Mouse (Mus musculus) lung, embryonic 15.5 days (tissue): ENCODE results near the gene Usp20. TPM values are rescaled to one million over a fixed set of nuclear protein-coding genes. Genes with fewer than 3 reads are reported as not detected.

Experiments
- ATAC-seq: fragments of 200-750 bp; cut with Nextera tagmentation; 2 replicates; pipeline ENCODE4 v1.8.0; 2017; ENCODE audit warnings: moderate number of reproducible peaks, borderline replicate concordance; ENCODE audit not compliant: low FRiP score, low TSS enrichment; ENCODE audit errors: extremely low read depth
- H3K27ac ChIP-seq: fragments of 300-500 bp; sonication (generic); 2 replicates; pipeline ENCODE4 v1.5.1; 2015; ENCODE audit warnings: moderate library complexity, mild to moderate bottlenecking, inconsistent platforms
- H3K27me3 ChIP-seq: fragments of 300-500 bp; sonication (generic); 2 replicates; pipeline ENCODE4 v1.6.1; 2015; ENCODE audit warnings: inconsistent platforms
- H3K36me3 ChIP-seq: fragments of 300-500 bp; sonication (generic); 2 replicates; pipeline ENCODE4 v1.6.1; 2015; ENCODE audit warnings: inconsistent platforms
- H3K4me1 ChIP-seq: fragments of 300-500 bp; sonication (generic); 2 replicates; pipeline ENCODE4 v1.6.1; 2015; ENCODE audit warnings: inconsistent platforms
- H3K4me2 ChIP-seq: fragments of 300-500 bp; sonication (generic); 2 replicates; pipeline ENCODE4 v1.6.1; 2015; ENCODE audit warnings: inconsistent platforms, mild to moderate bottlenecking, moderate library complexity
- H3K4me3 ChIP-seq: fragments of 300-500 bp; sonication (generic); 2 replicates; pipeline ENCODE4 v1.5.1; 2015; ENCODE audit warnings: mild to moderate bottlenecking, inconsistent platforms
- H3K9ac ChIP-seq: fragments of 300-500 bp; sonication (generic); 2 replicates; pipeline ENCODE4 v1.6.1; 2015; ENCODE audit warnings: inconsistent platforms
- H3K9me3 ChIP-seq: fragments of 300-500 bp; sonication (generic); 2 replicates; pipeline ENCODE4 v1.6.1; 2016; ENCODE audit warnings: inconsistent platforms
- WGBS: fragments of 180-500 bp; shearing (Covaris S2); methylation state at CpG from one replicate; pipeline ENCODE4 v1.1.7; 2015; 5-methylcytosine and 5-hydroxymethylcytosine counted together
- polyA plus RNA-seq: library from polyadenylated mRNA; unstranded; fragments of >200 nt; fragmentation: Nextera tagmentation; extraction: Ambion mirVana; gene quantifications from 2 replicates; pipeline ENCODE4 v1.2.1, GENCODE M21; 2015

The Usp20 gene
- polyA plus RNA-seq, 1 experiment from 2014 or later, result 16.6 TPM

GRCm38 (mm10) chr2:31052441-31052840 is 70.4 kb downstream of the Usp20 start:
- H3K4me1 ChIP-seq, result no peaks in the 10 kb centered on the region
- 89% methylated on average over 10 of the region's 10 CpGs for WGBS
- no peaks in the 10 kb centered on the region for H3K27me3 ChIP-seq
- no peak overlapping the region for H3K27ac ChIP-seq
- no peaks in the 10 kb centered on the region; the same call in 1 of the 2 replicates for H3K9me3 ChIP-seq
- no peak overlapping the region for H3K9ac ChIP-seq
- H3K36me3 ChIP-seq, result peaks cover 30% of the 10 kb centered on the region; the same call in 1 of the 2 replicates
- ATAC-seq, result no peak
- H3K4me2 ChIP-seq, result no peak overlapping the region
- H3K4me3 ChIP-seq, result no peak overlapping the region

- H3K36me3 ChIP-seq, result peaks cover 35% of the 10 kb centered on the region; the same call in 1 of the 2 replicates
- H3K4me3 ChIP-seq, result no peak overlapping the region
- H3K27me3 ChIP-seq, result no peaks in the 10 kb centered on the region
- no peaks in the 10 kb centered on the region for H3K4me1 ChIP-seq
- H3K9me3 ChIP-seq, result no peaks in the 10 kb centered on the region; the same call in 1 of the 2 replicates
- WGBS, result 87% methylated on average over 13 of the region's 13 CpGs
- H3K4me2 ChIP-seq, result no peak overlapping the region
- H3K9ac ChIP-seq, result no peak overlapping the region
- ATAC-seq, result no peak
- no peak overlapping the region for H3K27ac ChIP-seq
These were observed 71.3 kb downstream of the Usp20 start for GRCm38 (mm10) chr2:31053426-31053825.

GRCm38 (mm10) chr2:31053851-31054340 is 71.8 kb downstream of the Usp20 start:
- Histone ChIP-seq H3K9me3 (no peaks in the 10 kb centered on the region; the same call in 1 of the 2 replicates), H3K4me1 (no peaks in the 10 kb centered on the region), H3K9ac (no peak overlapping the region), H3K4me2 (no peak overlapping the region), H3K4me3 (no peak overlapping the region), H3K27ac (no peak overlapping the region), H3K27me3 (no peaks in the 10 kb centered on the region), H3K36me3 (peaks cover 35% of the 10 kb centered on the region; the same call in 1 of the 2 replicates)
- no peak for ATAC-seq
- WGBS, result 82% methylated on average over 11 of the region's 11 CpGs

GRCm38 (mm10) chr2:31056070-31056469 is 74.0 kb downstream of the Usp20 start:
- H3K36me3 ChIP-seq, result peaks cover 35% of the 10 kb centered on the region; the same call in 1 of the 2 replicates
- H3K4me1 ChIP-seq, result no peaks in the 10 kb centered on the region
- ATAC-seq, result no peak
- H3K9me3 ChIP-seq, result no peaks in the 10 kb centered on the region; the same call in 1 of the 2 replicates
- H3K9ac ChIP-seq, result no peak overlapping the region
- no peak overlapping the region for H3K4me3 ChIP-seq
- no peaks in the 10 kb centered on the region for H3K27me3 ChIP-seq
- H3K27ac ChIP-seq, result no peak overlapping the region
- WGBS, result 100% methylated on average over 3 of the region's 3 CpGs
- H3K4me2 ChIP-seq, result no peak overlapping the region

GRCm38 (mm10) chr2:31057549-31058177 is 75.6 kb downstream of the Usp20 start:
- no peak for ATAC-seq
- Histone ChIP-seq H3K4me3 (no peak overlapping the region), H3K4me1 (no peaks in the 10 kb centered on the region), H3K36me3 (peaks cover 34% of the 10 kb centered on the region; the same call in 1 of the 2 replicates), H3K27ac (no peak overlapping the region), H3K27me3 (no peaks in the 10 kb centered on the region), H3K9me3 (no peaks in the 10 kb centered on the region; the same call in 1 of the 2 replicates), H3K9ac (no peak overlapping the region), H3K4me2 (no peak overlapping the region)
- 67% methylated on average over 6 of the region's 6 CpGs for WGBS

GRCm38 (mm10) chr2:31058443-31058842 is 76.4 kb downstream of the Usp20 start:
- Histone ChIP-seq H3K9ac (no peak overlapping the region), H3K27me3 (no peaks in the 10 kb centered on the region), H3K27ac (no peak overlapping the region), H3K9me3 (no peaks in the 10 kb centered on the region; the same call in 1 of the 2 replicates), H3K36me3 (peaks cover 28% of the 10 kb centered on the region; the same call in 1 of the 2 replicates), H3K4me3 (no peak overlapping the region), H3K4me1 (no peaks in the 10 kb centered on the region), H3K4me2 (no peak overlapping the region)
- no peak for ATAC-seq
- WGBS, result 76% methylated on average over 4 of the region's 4 CpGs

GRCm38 (mm10) chr2:31060271-31060670 is 78.2 kb downstream of the Usp20 start:
- no peak overlapping the region for H3K9ac ChIP-seq
- 84% methylated on average over 1 of the region's 1 CpGs for WGBS
- no peak overlapping the region for H3K27ac ChIP-seq
- H3K9me3 ChIP-seq, result no peaks in the 10 kb centered on the region; the same call in 1 of the 2 replicates
- peaks cover 19% of the 10 kb centered on the region; the same call in 1 of the 2 replicates for H3K36me3 ChIP-seq
- H3K27me3 ChIP-seq, result no peaks in the 10 kb centered on the region
- no peaks in the 10 kb centered on the region for H3K4me1 ChIP-seq
- ATAC-seq, result no peak
- no peak overlapping the region for H3K4me3 ChIP-seq
- no peak overlapping the region for H3K4me2 ChIP-seq

GRCm38 (mm10) chr2:31060787-31061730 is 79.0 kb downstream of the Usp20 start:
- 79% methylated on average over 28 of the region's 28 CpGs for WGBS
- no peaks in the 10 kb centered on the region for H3K4me1 ChIP-seq
- H3K27ac ChIP-seq, result no peak overlapping the region
- no peaks in the 10 kb centered on the region; the same call in 1 of the 2 replicates for H3K9me3 ChIP-seq
- no peak overlapping the region for H3K9ac ChIP-seq
- H3K27me3 ChIP-seq, result no peaks in the 10 kb centered on the region
- no peak overlapping the region for H3K4me3 ChIP-seq
- peaks cover 14% of the 10 kb centered on the region; the same call in 1 of the 2 replicates for H3K36me3 ChIP-seq
- no peak for ATAC-seq
- no peak overlapping the region for H3K4me2 ChIP-seq

GRCm38 (mm10) chr2:31061868-31062628 is 80.0 kb downstream of the Usp20 start:
- no peaks in the 10 kb centered on the region for H3K4me1 ChIP-seq
- no peak for ATAC-seq
- no peaks in the 10 kb centered on the region for H3K27me3 ChIP-seq
- H3K4me2 ChIP-seq, result no peak overlapping the region
- H3K4me3 ChIP-seq, result no peak overlapping the region
- no peaks in the 10 kb centered on the region for H3K9me3 ChIP-seq
- H3K36me3 ChIP-seq, result peaks cover 5% of the 10 kb centered on the region; the same call in 1 of the 2 replicates
- 87% methylated on average over 10 of the region's 10 CpGs for WGBS
- H3K9ac ChIP-seq, result no peak overlapping the region
- H3K27ac ChIP-seq, result no peak overlapping the region

- no peak overlapping the region for H3K9ac ChIP-seq
- 73% methylated on average over 11 of the region's 11 CpGs for WGBS
- no peak overlapping the region for H3K27ac ChIP-seq
- no peaks in the 10 kb centered on the region for H3K36me3 ChIP-seq
- H3K4me3 ChIP-seq, result no peak overlapping the region
- no peak overlapping the region for H3K4me2 ChIP-seq
- ATAC-seq, result no peak
- peaks cover 10% of the 10 kb centered on the region for H3K4me1 ChIP-seq
- no peaks in the 10 kb centered on the region for H3K27me3 ChIP-seq
- no peaks in the 10 kb centered on the region for H3K9me3 ChIP-seq
These were observed 84.1 kb downstream of the Usp20 start for GRCm38 (mm10) chr2:31066019-31066789.
